Mouse (Mus musculus) liver, postnatal 0 days (tissue): ENCODE data around the gene B4galt3. TPM values are rescaled to one million over a fixed set of nuclear protein-coding genes. Genes with fewer than 3 reads are reported as not detected.

Source experiments
- ATAC-seq: fragments of 200-750 bp; cut with Nextera tagmentation; 2 replicates; pipeline ENCODE4 v1.8.0; 2017; ENCODE audit warnings: mild to moderate bottlenecking, moderate library complexity
- DNase-seq: peaks from one replicate; pipeline ENCODE4 v3.0.0-alpha.2; 2016
- H3K27ac ChIP-seq: fragments of 300-500 bp; sonication (generic); 2 replicates; pipeline ENCODE4 v1.5.1; 2014; ENCODE audit warnings: antibody characterized with exemption, moderate library complexity, mild to moderate bottlenecking, low read depth
- H3K27me3 ChIP-seq: fragments of 300-500 bp; sonication (generic); 2 replicates; pipeline ENCODE4 v1.6.1; 2014; ENCODE audit warnings: low read length, control low read depth, mixed read lengths; ENCODE audit not compliant: insufficient read depth
- H3K36me3 ChIP-seq: fragments of 300-500 bp; sonication (generic); replicated peaks from 2 replicates; pipeline ENCODE4 v1.6.1; 2014; ENCODE audit warnings: mild to moderate bottlenecking, control low read depth, low read length, moderate library complexity, mixed read lengths; ENCODE audit not compliant: insufficient read depth
- H3K4me1 ChIP-seq: fragments of 300-500 bp; sonication (generic); 2 replicates; pipeline ENCODE4 v1.6.1; 2014; ENCODE audit warnings: antibody characterized with exemption, mild to moderate bottlenecking, control low read depth; ENCODE audit not compliant: insufficient read depth
- H3K4me2 ChIP-seq: fragments of 300-500 bp; sonication (generic); 2 replicates; pipeline ENCODE4 v1.6.1; 2014; ENCODE audit warnings: low read depth, mild to moderate bottlenecking, low read length, moderate library complexity, mixed read lengths
- H3K4me3 ChIP-seq: fragments of 300-500 bp; sonication (generic); 2 replicates; pipeline ENCODE4 v1.5.1; 2014; ENCODE audit warnings: low read depth, low read length
- H3K9ac ChIP-seq: fragments of 300-500 bp; sonication (generic); replicated peaks from 2 replicates; pipeline ENCODE4 v1.6.1; 2014; ENCODE audit warnings: mild to moderate bottlenecking, moderate library complexity
- H3K9me3 ChIP-seq: fragments of 300-500 bp; sonication (generic); 2 replicates; pipeline ENCODE4 v1.6.1; 2016; ENCODE audit warnings: mild to moderate bottlenecking, control low read depth, low read length, mixed read lengths
- CTCF ChIP-seq: sonication (generic); IDR thresholded peaks from 2 replicates; pipeline ENCODE4 v1.5.1; 2016; ENCODE audit warnings: antibody characterized with exemption, low read depth
- EP300 ChIP-seq: IDR thresholded peaks from 2 replicates; pipeline ENCODE4 v1.6.1; 2016; ENCODE audit warnings: antibody characterized with exemption, low read depth, mild to moderate bottlenecking
- WGBS: fragments of 180-500 bp; shearing (Covaris S2); extraction: QIAGEN DNeasy Blood & Tissue Kit; methylation state at CpG from one replicate; pipeline ENCODE4 v1.1.7; 2014; ENCODE audit not compliant: insufficient replicate concordance; 5-methylcytosine and 5-hydroxymethylcytosine counted together
- polyA plus RNA-seq: library from polyadenylated mRNA; unstranded; fragments of >200 nt; fragmentation: Nextera tagmentation; extraction: Ambion mirVana; gene quantifications from 2 replicates; pipeline ENCODE4 v1.2.1, GENCODE M21; 2015

The B4galt3 gene
- polyA plus RNA-seq, 1 experiment from 2014 or later, result 16.0 TPM

- peak overlapping the region; percentile 68 for H3K27ac ChIP-seq
- peaks cover 26% of the 10 kb centered on the region for H3K36me3 ChIP-seq
These were observed 409 bp downstream of the B4galt3 start for GRCm38 (mm10) chr1:171270573-171270900.

DNA sequence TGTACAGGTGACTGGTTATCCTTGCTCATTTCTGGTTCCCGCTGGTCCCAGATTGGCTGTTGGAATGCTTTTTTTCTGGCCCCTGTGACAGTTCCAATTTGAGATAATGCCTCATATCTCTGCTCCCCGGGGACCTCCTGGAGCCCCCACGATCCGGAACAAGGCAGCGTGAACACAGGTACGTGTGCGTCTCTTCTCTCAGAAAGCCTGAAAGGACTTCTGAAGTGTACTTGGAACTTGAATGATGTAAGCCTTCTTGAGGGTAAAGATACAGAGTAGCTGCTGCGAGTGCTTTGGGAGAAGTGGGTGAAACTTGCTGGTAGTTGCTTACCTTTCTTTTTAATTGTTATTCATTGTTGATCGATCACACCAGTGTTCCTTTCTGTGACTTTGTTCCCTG, 1.1 kb downstream of the B4galt3 start:
- Histone ChIP-seq H3K36me3 (peaks cover 33% of the 10 kb centered on the region), H3K27me3 (no peaks in the 10 kb centered on the region), H3K4me2 (peak overlapping the region; percentile 85), H3K9me3 (no peaks in the 10 kb centered on the region), H3K9ac (peak overlapping the region; percentile 83), H3K4me1 (peaks cover 21% of the 10 kb centered on the region), H3K27ac (peak overlapping the region; percentile 68), H3K4me3 (peak overlapping the region; percentile 90)
- no peak for ATAC-seq
- no peak for DNase-seq
- 36% methylated on average over 9 of the region's 9 CpGs for WGBS
- TF ChIP-seq CTCF, result no peak
- TF ChIP-seq EP300, result no peak

More at GRCm38 (mm10) chr1:171270573-171270900, 409 bp downstream of the B4galt3 start:
- DNase-seq, result no peak
- Histone ChIP-seq H3K4me2 (peak overlapping the region; percentile 85), H3K4me1 (peaks cover 21% of the 10 kb centered on the region), H3K4me3 (peak overlapping the region; percentile 90), H3K27me3 (no peaks in the 10 kb centered on the region), H3K9ac (peak overlapping the region; percentile 83), H3K9me3 (no peaks in the 10 kb centered on the region)
- 0% methylated on average over 19 of the region's 19 CpGs for WGBS
- peak; percentile 61 for ATAC-seq
- TF ChIP-seq CTCF, result no peak
- no peak for TF ChIP-seq EP300

DNA sequence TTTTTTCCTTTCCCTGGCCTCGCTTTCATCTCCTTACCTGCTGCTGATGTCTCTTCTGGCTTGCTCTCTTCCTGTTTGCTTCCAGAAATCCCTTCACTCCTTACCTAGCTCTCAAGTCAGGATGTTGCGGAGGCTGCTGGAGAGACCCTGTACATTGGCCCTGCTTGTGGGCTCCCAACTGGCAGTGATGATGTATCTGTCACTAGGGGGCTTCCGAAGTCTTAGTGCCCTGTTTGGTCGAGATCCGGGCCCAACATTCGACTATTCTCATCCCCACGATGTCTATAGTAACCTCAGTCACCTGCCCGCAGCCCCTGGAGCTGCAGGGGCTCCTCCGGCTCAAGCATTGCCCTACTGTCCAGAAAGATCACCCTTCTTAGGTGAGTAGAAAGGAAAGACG, 1.5 kb downstream of the B4galt3 start:
- TF ChIP-seq EP300, result no peak
- TF ChIP-seq CTCF, result peak; percentile 21; the same call in 1 of the 2 replicates
- Histone ChIP-seq H3K36me3 (peaks cover 37% of the 10 kb centered on the region), H3K9me3 (no peaks in the 10 kb centered on the region), H3K4me1 (peaks cover 21% of the 10 kb centered on the region), H3K4me2 (peak overlapping the region; percentile 85), H3K4me3 (peak overlapping the region; percentile 90), H3K27me3 (no peaks in the 10 kb centered on the region), H3K9ac (peak overlapping the region; percentile 83), H3K27ac (peak overlapping the region; percentile 68)
- DNase-seq (no peak), ATAC-seq (no peak)
- WGBS, result 55% methylated on average over 10 of the region's 10 CpGs

- TF ChIP-seq CTCF, result no peak
- TF ChIP-seq EP300, result no peak
- DNase-seq (no peak), ATAC-seq (no peak)
- Histone ChIP-seq H3K27ac (peak overlapping the region; percentile 68), H3K27me3 (no peaks in the 10 kb centered on the region), H3K4me1 (peaks cover 21% of the 10 kb centered on the region), H3K36me3 (peaks cover 42% of the 10 kb centered on the region), H3K4me2 (peak overlapping the region; percentile 85), H3K4me3 (peak overlapping the region; percentile 90), H3K9me3 (no peaks in the 10 kb centered on the region), H3K9ac (peak overlapping the region; percentile 83; the same call in 1 of the 2 replicates)
- 47% methylated on average over 3 of the region's 3 CpGs for WGBS
These were observed 2.0 kb downstream of the B4galt3 start for GRCm38 (mm10) chr1:171272086-171272485.

- no peak overlapping the region for H3K9ac ChIP-seq
- H3K27ac ChIP-seq, result no peak overlapping the region
- peaks cover 21% of the 10 kb centered on the region for H3K4me1 ChIP-seq
- peaks cover 63% of the 10 kb centered on the region for H3K36me3 ChIP-seq
- H3K9me3 ChIP-seq, result no peaks in the 10 kb centered on the region
- H3K4me3 ChIP-seq, result no peak overlapping the region
- H3K4me2 ChIP-seq, result no peak overlapping the region
- TF ChIP-seq CTCF, result no peak
- no peak for TF ChIP-seq EP300
- DNase-seq, result no peak
- no peaks in the 10 kb centered on the region for H3K27me3 ChIP-seq
- 87% methylated on average over 12 of the region's 12 CpGs for WGBS
- ATAC-seq, result no peak
These were observed 4.0 kb downstream of the B4galt3 start for GRCm38 (mm10) chr1:171274171-171274570.

DNA sequence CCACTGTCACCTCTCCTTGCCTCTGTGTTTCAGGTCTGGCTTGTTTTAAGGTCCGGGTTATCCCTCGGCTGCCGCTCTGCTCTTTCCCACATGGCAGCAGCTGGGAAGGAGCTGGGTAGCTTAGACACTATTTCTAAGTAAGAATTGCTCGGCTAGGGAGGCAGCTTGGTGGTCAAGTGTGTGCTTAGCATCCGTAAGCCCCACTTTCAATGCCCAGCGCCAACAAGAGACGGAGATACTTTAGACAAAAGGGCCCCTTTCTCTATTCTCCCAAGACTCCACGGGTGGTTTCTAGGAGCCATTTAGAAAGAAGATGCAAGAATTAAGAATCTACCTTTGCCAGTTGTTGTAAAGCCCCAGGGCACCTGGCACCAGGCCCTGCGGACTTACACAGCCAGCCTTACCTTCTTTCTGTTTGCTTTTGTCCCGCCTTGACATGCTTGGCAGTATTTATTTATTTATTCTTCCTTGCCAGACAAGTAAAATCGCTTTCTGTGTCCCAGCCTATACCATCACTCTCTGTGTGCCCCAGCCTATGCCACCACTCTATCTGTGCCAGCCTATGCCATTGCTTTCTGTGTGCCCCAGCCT, 5.1 kb downstream of the B4galt3 start:
- Histone ChIP-seq H3K36me3 (peaks cover 69% of the 10 kb centered on the region), H3K9ac (no peak overlapping the region), H3K4me1 (peaks cover 17% of the 10 kb centered on the region), H3K27ac (no peak overlapping the region), H3K4me3 (no peak overlapping the region), H3K9me3 (no peaks in the 10 kb centered on the region), H3K4me2 (no peak overlapping the region), H3K27me3 (no peaks in the 10 kb centered on the region)
- TF ChIP-seq CTCF, result no peak
- no peak for TF ChIP-seq EP300
- DNase-seq, result no peak
- 91% methylated on average over 11 of the region's 11 CpGs for WGBS
- ATAC-seq, result no peak
